Mouse (Mus musculus) induced T-regulatory cell, adult 2 months (primary cell): ENCODE measurements at regions not wholly inside any gene's neighbourhood (a gene's known extent, or its start where the extent isn't known, plus 50 kb on each side); places are given as distances from the start of the nearest gene placed in this dataset.

Experiments
- DNase-seq: peaks from one replicate; pipeline ENCODE4 v3.0.0-alpha.2; 2012; ENCODE audit warnings: low read depth

DNA sequence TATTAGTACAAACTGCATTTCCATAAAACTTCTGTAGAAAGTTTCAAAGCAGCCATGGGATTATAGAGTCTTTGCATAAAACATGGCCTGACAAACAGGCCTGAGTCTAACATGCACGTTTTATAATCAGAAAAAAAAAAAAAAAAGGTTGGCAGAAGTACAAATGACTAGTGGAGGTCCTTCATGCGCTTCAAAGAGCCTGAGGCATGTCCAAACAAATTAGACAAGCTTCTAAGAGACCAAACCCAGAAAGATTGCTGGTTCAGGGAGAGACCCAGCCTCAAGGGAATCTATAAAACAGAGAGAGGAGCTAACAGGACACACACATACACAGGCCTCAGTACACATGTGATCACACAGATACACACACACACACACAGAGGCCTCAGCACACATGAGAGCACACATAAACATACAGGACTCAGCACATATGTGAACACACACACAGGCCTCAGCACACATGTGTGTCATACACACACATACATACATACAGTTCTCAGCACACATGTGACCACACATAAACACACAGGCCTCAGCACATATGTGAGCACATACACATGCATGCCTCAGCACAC, 57.0 kb upstream of the Gnaq start:
- no peak for DNase-seq

DNA sequence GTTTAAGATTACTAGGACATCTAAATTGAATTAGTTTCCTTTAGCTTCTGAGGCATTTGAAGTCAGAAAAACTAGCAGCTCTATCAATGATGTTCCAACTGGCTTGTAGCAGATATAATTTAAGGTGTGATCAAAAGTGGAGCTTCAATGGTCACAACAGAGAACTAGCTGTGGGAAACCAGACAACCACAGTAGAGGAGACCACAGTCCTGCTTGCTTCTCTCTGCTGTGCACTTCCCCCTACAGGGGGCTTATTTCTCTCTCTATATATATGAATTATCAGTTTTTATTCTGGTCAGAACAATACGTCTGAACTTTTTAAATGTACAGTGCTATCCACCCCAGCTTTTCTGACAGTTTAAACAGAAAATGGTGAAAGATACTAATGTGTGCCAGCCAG, 57.6 kb upstream of the Gnaq start:
- no peak for DNase-seq

DNA sequence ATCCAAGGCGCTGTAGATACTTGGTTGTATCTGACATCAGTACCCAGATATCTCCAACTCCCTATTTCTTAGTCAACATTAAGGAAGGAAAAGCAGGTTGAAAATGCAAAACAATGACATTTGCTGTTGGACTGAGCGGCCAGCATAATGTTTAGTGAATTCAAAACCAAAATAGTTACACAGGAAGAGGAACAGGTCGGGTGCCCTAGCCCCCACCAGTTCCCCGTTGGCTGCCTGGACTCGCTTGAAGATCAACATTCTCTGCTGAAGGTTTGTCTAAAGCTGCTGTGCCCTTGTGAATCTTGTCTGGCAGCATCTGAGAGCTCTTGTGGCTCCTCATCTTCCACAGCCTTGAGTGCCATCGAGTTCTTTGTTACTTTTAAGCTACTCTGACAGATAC, 65.3 kb upstream of the Gnaq start:
- DNase-seq = no peak

DNA sequence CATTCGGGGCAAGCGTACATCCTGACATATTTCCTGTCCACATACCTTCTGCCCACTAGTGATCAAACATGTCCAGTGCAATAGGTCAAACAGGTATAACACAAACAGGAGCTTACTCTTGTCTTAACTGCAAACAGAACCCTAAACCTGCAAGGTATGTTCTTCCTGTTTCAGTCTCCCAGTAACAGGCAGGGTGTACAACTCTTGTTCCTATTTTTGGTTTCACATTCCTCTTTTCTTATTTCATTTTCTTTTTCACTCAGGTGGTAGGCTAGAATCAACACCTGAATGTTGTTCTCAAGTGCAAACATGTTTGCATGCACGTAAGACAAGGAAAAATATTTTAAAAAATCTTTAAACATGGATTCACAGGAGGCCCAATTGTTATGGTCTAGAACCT, 67.7 kb upstream of the Gnaq start:
- peak; percentile 36 for DNase-seq

DNA sequence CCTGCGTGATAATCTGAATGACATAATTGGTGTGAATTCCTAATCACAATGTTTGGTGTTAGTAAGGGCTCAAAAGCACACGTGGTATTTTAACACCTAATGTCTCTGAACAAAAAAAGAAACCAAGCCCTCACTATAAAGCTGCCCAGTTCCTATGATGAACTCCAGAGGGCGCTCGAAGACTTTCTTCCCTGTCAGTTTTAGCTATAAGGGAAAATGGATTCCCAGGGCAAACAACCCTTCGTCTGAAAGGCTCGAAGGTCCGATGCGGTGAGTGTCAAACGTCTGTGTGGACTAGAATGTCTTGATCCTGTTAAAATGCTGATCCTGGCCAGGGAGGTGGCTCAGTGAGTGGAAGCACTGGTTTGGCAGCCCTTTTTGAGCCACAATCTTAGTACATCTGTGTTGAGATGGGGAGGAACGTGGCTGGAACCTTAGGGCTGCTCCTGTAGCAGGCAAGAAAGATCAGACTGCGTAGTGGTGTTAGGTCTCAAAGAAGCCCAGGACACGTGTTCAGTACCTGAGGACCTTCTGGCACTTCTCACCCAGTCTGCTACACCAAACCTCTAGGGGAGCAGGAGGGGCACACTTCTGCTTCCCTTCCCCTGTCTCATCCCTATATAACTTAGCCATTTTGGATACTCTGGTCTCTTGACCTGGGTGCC, 68.6 kb upstream of the Gnaq start:
- peak; percentile 88 for DNase-seq

DNA sequence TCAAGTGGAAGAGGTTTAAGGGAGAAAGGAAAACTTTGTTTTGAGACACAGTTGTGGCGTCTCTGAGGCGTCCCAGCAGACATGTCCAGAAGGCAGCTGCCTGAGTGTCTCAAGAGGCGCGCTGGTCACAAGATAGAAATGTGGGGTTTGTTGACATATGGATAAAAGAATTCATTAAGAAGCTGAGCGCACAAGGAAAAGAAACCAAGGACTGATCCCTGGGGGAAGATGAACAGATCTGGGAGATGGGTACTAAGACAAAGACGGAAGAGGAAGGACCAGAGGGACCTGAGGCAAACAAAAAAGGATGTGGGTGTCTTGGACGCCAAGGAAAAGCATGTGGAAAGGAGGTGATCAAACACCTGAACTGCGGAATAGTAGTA, 69.1 kb upstream of the Gnaq start:
- DNase-seq = no peak

DNA sequence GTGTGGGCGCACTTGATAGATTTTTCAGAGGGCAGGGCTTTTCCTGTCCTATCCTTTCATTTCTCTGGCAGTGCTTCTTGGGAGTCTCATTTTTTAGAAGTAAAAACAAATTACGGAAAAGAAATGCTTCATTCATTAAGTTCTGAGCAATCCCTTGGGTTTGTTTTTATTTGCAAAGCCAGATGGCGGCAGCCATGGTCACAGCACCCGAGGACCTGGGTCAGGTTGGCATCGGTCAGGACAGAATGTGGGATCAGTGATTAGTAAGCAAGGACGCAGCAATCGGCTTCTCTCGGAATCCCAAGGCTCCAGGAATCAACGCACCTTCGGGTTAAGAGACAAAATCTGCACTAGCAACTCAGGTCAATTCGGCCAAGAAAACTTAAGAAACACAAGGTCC, 70.8 kb upstream of the Gnaq start:
- no peak for DNase-seq

DNA sequence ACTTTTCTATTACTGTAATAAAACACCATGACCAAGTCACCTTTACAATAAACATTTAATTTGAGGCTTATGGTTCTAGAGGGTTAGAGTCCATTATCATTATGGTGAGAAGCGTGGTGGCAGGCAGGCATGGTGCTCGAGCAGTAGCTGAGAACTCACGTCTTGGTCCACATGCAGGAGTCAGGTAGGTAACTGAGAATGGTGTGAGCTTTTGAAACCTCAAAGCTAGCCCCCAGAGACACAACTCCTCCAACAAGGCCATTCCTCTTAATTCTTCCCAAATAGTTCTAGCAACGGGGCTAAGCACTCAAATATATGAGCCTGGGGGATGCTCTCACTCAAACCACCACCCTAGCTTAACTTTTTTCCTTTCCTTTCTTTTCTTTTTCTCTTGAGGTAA, 73.6 kb upstream of the Gnaq start:
- no peak for DNase-seq

DNA sequence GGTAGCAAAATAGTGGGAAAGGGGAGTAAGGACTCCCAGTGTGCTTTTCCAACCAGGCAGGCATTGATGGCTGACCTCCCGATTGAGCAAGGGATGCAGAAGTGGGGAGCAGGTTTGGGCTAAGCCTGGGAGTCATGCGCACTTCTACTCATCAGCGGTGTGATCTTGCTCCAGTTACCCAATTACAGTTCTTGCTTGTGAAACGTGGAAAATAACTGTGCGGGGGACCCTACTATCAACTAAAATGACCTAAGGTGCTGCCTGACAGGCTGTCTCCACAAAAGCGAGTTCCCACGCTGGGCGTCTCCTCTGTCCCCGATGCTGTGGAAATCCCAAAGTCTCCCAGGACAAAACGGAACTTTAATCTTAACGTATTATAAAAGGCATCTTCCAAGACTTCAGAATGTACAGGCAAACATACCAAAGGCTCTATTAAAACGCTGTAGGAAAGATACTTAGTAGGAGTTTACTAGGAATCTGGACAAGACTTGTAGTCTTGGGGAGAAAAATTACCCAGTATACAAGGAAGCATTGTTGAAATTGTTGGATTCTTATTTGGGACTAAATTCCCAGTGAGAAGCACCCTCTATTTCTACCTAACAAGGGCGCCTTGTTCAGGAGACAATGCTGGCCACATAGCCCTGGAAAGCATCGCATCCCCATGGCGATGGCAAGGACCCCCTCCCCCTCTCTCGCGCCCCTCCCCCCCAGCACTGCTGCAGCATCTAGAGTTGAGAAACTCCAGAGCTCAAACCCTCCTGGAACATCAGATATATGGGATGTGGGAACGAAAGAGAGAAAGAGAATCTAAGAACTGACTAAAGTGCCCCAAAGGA, 65.6 kb upstream of the Cep78 start:
- peak; percentile 21 for DNase-seq

DNA sequence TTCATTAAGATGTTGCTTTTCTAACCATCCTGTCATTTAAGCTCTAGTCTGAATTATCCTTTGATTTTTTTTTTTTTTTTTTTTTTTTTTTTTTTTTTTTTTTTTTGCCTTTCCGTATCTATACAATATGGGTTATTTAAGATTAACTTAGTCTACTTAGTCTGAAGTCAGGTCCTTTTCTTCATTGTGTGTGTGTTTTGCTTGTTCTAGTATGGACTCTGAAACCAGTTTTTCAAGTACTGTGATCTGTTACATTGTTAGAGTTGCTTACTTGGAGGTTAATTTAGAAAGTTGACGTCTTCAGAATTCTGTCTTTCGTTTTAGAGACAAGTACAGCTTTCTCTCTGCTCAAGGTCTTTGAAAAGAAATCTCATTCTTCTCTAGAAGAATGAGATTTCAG, 64.9 kb upstream of the Cep78 start:
- DNase-seq = peak; percentile 42

DNA sequence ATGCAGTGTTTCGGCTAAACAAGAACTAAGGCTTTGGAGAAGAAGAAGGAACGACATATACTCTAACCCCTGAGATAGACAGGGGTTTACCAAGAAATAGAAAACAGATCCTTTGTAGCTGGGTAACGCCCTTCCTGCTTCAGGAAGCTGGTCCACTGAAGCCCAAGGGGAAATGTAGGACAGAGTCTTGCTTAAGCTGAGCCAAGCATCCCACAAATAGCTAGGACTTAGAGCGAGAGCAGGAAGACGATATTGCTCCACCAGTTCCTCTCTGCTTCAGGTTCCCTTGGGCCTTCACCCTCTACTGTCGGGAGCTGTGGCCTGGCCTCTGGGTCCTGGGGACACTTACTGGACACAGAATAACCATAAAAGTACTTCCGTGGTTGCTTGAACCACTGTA, 62.2 kb upstream of the Cep78 start:
- DNase-seq = no peak

DNA sequence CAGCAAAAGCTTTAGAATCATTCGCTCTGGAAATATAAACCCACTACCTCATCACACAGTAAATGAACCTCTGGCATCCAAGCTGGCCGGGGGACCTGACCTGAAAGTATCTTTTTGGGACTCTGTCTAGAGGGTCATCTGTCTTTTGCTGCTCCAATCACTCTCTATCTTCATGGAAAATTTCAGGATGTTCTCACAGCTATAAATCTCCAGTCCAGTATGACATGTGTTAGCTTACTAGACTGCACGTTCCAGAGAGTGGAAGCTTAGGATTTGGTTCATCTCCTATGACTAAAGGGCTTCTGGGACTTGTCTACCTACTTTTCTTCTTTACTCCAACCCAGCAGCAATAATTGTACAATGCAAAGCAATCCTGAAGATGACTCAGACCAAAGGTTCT, 60.5 kb upstream of the Cep78 start:
- no peak for DNase-seq

DNA sequence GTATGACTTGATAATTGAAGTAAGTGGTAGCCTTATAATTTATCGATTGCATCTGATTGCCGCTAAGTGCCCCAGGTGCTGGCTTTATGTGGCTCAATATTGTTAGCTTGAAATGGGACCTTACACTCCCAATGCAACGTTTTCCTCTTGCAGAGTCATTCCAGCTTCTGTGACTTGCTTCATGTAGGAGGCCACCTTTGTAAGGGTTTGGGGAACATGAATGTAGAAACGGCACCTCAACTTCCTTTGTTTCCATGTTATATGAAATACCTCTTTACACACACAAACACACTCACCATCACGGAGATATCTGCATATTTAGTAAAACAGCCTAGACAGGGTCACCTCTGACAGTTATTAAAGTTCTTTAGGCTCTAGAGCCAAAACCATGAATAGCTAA, 59.4 kb upstream of the Cep78 start:
- no peak for DNase-seq

DNA sequence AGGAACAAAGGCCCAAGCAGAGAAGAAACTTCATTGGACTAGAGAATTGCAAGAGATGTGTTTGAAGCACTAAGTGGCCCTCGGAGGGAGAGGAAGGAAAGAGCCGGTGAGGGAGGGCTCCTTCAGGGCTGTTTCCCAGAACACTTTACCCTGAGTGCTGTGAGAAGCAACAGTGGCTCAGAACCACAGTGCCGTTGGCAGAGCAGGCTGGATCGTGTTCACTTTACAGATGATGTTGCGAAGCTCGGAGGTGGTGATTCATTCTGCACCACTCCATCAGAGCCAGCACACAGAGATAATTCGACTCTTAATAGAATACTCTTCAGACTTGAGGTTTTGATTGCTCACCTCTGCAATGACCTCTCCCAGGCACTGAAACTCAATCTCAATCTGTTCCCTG, 58.2 kb upstream of the Cep78 start:
- DNase-seq = no peak

DNA sequence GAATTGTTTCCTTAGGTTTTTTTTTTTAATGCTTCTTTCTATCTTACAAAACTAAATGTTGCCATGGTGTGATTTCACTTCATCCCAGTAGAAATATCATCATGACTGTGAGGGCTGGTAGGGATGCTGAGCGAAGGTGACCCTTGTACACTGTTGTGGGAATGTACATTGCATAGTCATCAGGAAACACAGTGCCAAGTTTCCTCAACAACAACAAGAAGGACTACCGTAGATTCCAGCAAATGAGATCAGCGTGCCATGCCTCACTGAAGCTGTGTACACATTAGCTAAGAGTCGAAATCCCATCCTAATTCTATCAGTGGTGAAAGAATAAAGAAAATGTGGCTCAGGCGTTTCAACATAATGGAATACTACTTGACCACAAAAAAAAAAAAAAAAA, 57.1 kb upstream of the Cep78 start:
- no peak for DNase-seq

DNA sequence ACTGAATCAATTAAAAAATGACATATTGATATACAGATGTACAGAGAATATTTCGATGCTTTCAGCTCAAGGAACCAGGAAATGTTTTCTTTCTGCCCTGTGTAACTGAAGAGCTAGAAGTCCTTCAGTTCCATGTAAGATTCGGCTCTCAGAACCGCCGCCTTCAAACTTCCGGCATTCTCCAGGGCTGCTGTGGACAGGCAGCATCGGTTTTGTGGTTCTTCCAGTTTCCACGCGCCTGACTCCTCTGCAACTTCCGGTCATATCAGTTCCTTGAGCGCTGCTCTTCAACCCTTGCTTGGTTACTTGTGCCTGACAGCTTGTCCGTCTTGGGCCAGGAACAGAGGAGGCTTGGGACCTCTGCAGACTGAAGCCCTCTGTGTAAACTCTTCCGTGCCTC, 53.0 kb upstream of the Cep78 start:
- DNase-seq = no peak
